8 mouse cellular contexts compared by ENCODE assay signal in the genomic region with DNA sequence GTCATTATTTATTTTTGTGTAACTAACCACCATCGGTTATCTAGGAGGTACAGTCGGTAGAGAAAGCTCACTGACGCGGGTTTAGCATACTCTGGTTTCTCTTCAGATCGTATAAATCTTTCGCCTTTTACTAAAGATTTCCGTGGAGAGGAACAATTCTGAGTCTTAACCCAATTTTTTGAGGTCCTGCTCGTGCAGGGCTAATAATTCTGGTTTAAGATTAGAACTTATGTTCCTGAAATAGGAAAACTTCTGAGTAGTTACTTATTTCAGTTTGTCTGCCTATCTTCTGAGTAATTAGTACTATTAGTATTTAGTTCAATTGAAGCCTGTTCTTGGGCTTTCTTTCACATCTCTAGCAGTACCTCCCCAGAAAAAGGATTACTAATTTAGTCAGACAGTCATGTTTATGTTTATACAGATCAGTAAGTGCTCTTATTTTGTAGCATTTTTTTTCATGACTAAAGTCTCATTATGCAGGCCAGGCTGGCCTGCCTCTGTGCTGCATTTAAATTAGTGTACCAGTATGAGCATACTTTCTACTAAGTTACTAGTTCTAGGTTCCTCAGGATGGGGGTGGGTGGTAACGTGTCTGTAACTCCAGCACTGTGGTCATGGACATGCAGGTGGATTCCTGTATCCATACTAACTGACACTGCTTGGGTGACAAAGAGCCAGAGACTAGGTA. TPM values are rescaled to one million over a fixed set of nuclear protein-coding genes. Genes with fewer than 3 reads are reported as not detected.
DNase-seq lines count a peak whose midpoint lies in the region; ATAC-seq and TF ChIP-seq lines count a peak whose summit lies in the region.

No protein-coding gene starts in this region.

- no peaks in the 10 kb centered on the region for H3K36me3 ChIP-seq in ES-Bruce4 (ENCODE audit: control insufficient read depth, insufficient read depth, low read length, poor library complexity, severe bottlenecking)
- H3K36me3 ChIP-seq in heart, embryonic 14.5 days (ENCODE audit: control insufficient read depth, insufficient read depth, low read length): no peaks in the 10 kb centered on the region
- no peaks in the 10 kb centered on the region for H3K36me3 ChIP-seq in kidney, embryonic 16.5 days (ENCODE audit: insufficient read depth, low read length)
- no peaks in the 10 kb centered on the region for H3K36me3 ChIP-seq in lung, embryonic 16.5 days (ENCODE audit: control insufficient read depth, insufficient read depth, low read length)

- TF ChIP-seq POLR2A in ES-Bruce4 (IDR thresholded peaks at IDR 0.05; ENCODE audit: insufficient read depth, low read length): peak; percentile 76

- peak; percentile 72 for ATAC-seq in heart, embryonic 14.5 days (ENCODE audit: insufficient number of reproducible peaks, insufficient read depth, low FRiP score, low read depth)
- ATAC-seq in kidney, embryonic 16.5 days (ENCODE audit: low FRiP score, low TSS enrichment): peak; percentile 90
- ATAC-seq in lung, embryonic 16.5 days (ENCODE audit: low read depth): peak; percentile 91

- TF ChIP-seq EP300 in ES-Bruce4 (IDR thresholded peaks at IDR 0.05; ENCODE audit: insufficient read depth, low read depth, low read length): no peak

- TF ChIP-seq CTCF in ES-Bruce4 (IDR thresholded peaks at IDR 0.05; ENCODE audit: low read depth, low read length): no peak

- H3K9ac ChIP-seq in ES-Bruce4 (ENCODE audit: low read depth, poor library complexity, severe bottlenecking): peak overlapping the region; percentile 63; the same call in 1 of the 2 replicates
- peak overlapping the region; percentile 76 for H3K9ac ChIP-seq in heart, embryonic 14.5 days (ENCODE audit: low read length)
- peak overlapping the region; percentile 65 for H3K9ac ChIP-seq in kidney, embryonic 16.5 days (replicated peaks; ENCODE audit: low read length)
- peak overlapping the region; percentile 56 for H3K9ac ChIP-seq in lung, embryonic 16.5 days (ENCODE audit: low read length)

- H3K4me3 ChIP-seq in ES-Bruce4 (ENCODE audit: low read depth, low read length): no peak overlapping the region
- peak overlapping the region in 1 of 2 experiments; percentile 43; a peak in 2 of 4 replicates for H3K4me3 ChIP-seq in heart, embryonic 14.5 days (ENCODE audit: control insufficient read depth in 1 of 2, insufficient read depth in 1 of 2, low read depth in 1 of 2, low read length in 2 of 2)
- H3K4me3 ChIP-seq in kidney, embryonic 16.5 days (ENCODE audit: low read length): peak overlapping the region; percentile 47; the same call in 1 of the 2 replicates
- peak overlapping the region; percentile 48; the same call in 1 of the 2 replicates for H3K4me3 ChIP-seq in lung, embryonic 16.5 days (ENCODE audit: low read length)

- no peaks in the 10 kb centered on the region for H3K27me3 ChIP-seq in ES-Bruce4 (ENCODE audit: control insufficient read depth, insufficient read depth, low read length, poor library complexity, severe bottlenecking)
- H3K27me3 ChIP-seq in heart, embryonic 14.5 days (ENCODE audit: control insufficient read depth, insufficient read depth, low read length): no peaks in the 10 kb centered on the region
- H3K27me3 ChIP-seq in kidney, embryonic 16.5 days (ENCODE audit: insufficient read depth, low read length): no peaks in the 10 kb centered on the region
- no peaks in the 10 kb centered on the region for H3K27me3 ChIP-seq in lung, embryonic 16.5 days (ENCODE audit: control insufficient read depth, insufficient read depth, low read depth, low read length)

- peaks cover 15% of the 10 kb centered on the region for H3K9me3 ChIP-seq in ES-Bruce4 (replicated peaks; ENCODE audit: control insufficient read depth, insufficient read depth, low read length, poor library complexity, severe bottlenecking)
- H3K9me3 ChIP-seq in heart, embryonic 14.5 days (ENCODE audit: control insufficient read depth, low read length): no peaks in the 10 kb centered on the region
- peaks cover 3% of the 10 kb centered on the region; the same call in 1 of the 2 replicates for H3K9me3 ChIP-seq in kidney, embryonic 16.5 days (ENCODE audit: low read length)
- H3K9me3 ChIP-seq in lung, embryonic 16.5 days (ENCODE audit: control insufficient read depth, low read length): no peaks in the 10 kb centered on the region

- under 1% methylated on average over 9 of the region's 9 CpGs for WGBS in heart, embryonic 14.5 days
- WGBS in kidney, embryonic 16.5 days: under 1% methylated on average over 9 of the region's 9 CpGs
- WGBS in lung, embryonic 16.5 days: under 1% methylated on average over 9 of the region's 9 CpGs

- H3K4me1 ChIP-seq in ES-Bruce4 (ENCODE audit: control insufficient read depth, insufficient read depth, low read length): no peaks in the 10 kb centered on the region
- peaks cover 0 to 4% of the 10 kb centered on the region in 2 experiments; a peak in 1 of 4 replicates for H3K4me1 ChIP-seq in heart, embryonic 14.5 days (ENCODE audit: control insufficient read depth in 2 of 2, insufficient read depth in 2 of 2, low read length in 2 of 2)
- H3K4me1 ChIP-seq in kidney, embryonic 16.5 days (ENCODE audit: insufficient read depth, low read length): no peaks in the 10 kb centered on the region; the same call in 1 of the 2 replicates
- H3K4me1 ChIP-seq in lung, embryonic 16.5 days (replicated peaks; ENCODE audit: control insufficient read depth, insufficient read depth, low read length): peaks cover 8% of the 10 kb centered on the region; the same call in 1 of the 2 replicates

- peak; percentile 89 for DNase-seq in A20 (ENCODE audit: low read depth, low spot score)
- DNase-seq in embryo, embryonic 11.5 days (ENCODE audit: low read depth, low spot score): peak; percentile 75
- DNase-seq in retina, postnatal 1 day: peak; percentile 94
- no peak for DNase-seq in ovary, postnatal 36 days (ENCODE audit: low spot score)

- H3K4me2 ChIP-seq in heart, embryonic 14.5 days (ENCODE audit: low read length): peak overlapping the region; percentile 67
- peak overlapping the region; percentile 55 for H3K4me2 ChIP-seq in kidney, embryonic 16.5 days (replicated peaks; ENCODE audit: low read depth, low read length)
- peak overlapping the region; percentile 48 for H3K4me2 ChIP-seq in lung, embryonic 16.5 days (ENCODE audit: low read depth, low read length)

- H3K27ac ChIP-seq in ES-Bruce4 (ENCODE audit: insufficient read depth, low read length): no peak overlapping the region
- peak overlapping the region; percentile 84 for H3K27ac ChIP-seq in heart, embryonic 14.5 days (replicated peaks in 1 of 2; ENCODE audit: control insufficient read depth in 1 of 2, insufficient read depth in 1 of 2, low read depth in 2 of 2, low read length in 2 of 2)
- H3K27ac ChIP-seq in kidney, embryonic 16.5 days (ENCODE audit: low read length): peak overlapping the region; percentile 87
- peak overlapping the region; percentile 87 for H3K27ac ChIP-seq in lung, embryonic 16.5 days (ENCODE audit: low read length)

RNA-seq across cellular contexts. Expression of a gene that starts 7.6 kb away (rescaled TPM):
- polyA plus RNA-seq in ES-Bruce4 (2011; ENCODE audit: insufficient read depth, insufficient read length, low read depth, missing spikeins): 109 and 112 TPM in 2 replicates
- 32.0 and 35.9 TPM in 2 replicates for polyA plus RNA-seq in heart, embryonic 14.5 days (2014; fragmentation: Nextera tagmentation; extraction: Ambion mirVana)
- 71.8 and 75.6 TPM in 2 replicates for polyA plus RNA-seq in kidney, embryonic 16.5 days (2015; fragmentation: Nextera tagmentation; extraction: Ambion mirVana)
- 70.7 and 77.6 TPM in 2 replicates for polyA plus RNA-seq in lung, embryonic 16.5 days (2015; fragmentation: Nextera tagmentation; extraction: Ambion mirVana)

RNA-seq across cellular contexts. Expression of a gene that starts 34.0 kb away (rescaled TPM):
- polyA plus RNA-seq in ES-Bruce4 (2011; ENCODE audit: insufficient read depth, insufficient read length, low read depth, missing spikeins): 2,253 and 2,515 TPM in 2 replicates
- 784 and 900 TPM in 2 replicates for polyA plus RNA-seq in heart, embryonic 14.5 days (2014; fragmentation: Nextera tagmentation; extraction: Ambion mirVana)
- 746 and 795 TPM in 2 replicates for polyA plus RNA-seq in kidney, embryonic 16.5 days (2015; fragmentation: Nextera tagmentation; extraction: Ambion mirVana)
- polyA plus RNA-seq in lung, embryonic 16.5 days (2015; fragmentation: Nextera tagmentation; extraction: Ambion mirVana): 858 and 904 TPM in 2 replicates

RNA-seq across cellular contexts. Expression of a gene that starts 56.2 kb away (rescaled TPM):
- polyA plus RNA-seq in ES-Bruce4 (2011; ENCODE audit: insufficient read depth, insufficient read length, low read depth, missing spikeins): 12.1 and 12.5 TPM in 2 replicates
- polyA plus RNA-seq in heart, embryonic 14.5 days (2014; fragmentation: Nextera tagmentation; extraction: Ambion mirVana): 1.6 and 2.0 TPM in 2 replicates
- polyA plus RNA-seq in kidney, embryonic 16.5 days (2015; fragmentation: Nextera tagmentation; extraction: Ambion mirVana): 3.1 and 3.7 TPM in 2 replicates
- polyA plus RNA-seq in lung, embryonic 16.5 days (2015; fragmentation: Nextera tagmentation; extraction: Ambion mirVana): 3.0 and 3.2 TPM in 2 replicates
